Mouse (Mus musculus): ENCODE data around the gene Faap100.

The Faap100 gene

GRCm38 (mm10) chr11:120378611-120379540, at the start of gene Faap100:
Gene Faap100 (minus strand): TSS chr11:120378764.
- peak; percentile 61; the same call in 1 of the 2 replicates for TF ChIP-seq GATA4 (IDR thresholded peaks at IDR 0.05; ENCODE audit: insufficient replicate concordance, low read length)

GRCm38 (mm10) chr11:120426727-120427126, 48.2 kb upstream of the Faap100 start:
- TF ChIP-seq GATA4 (IDR thresholded peaks at IDR 0.05; ENCODE audit: insufficient replicate concordance, low read length) = no peak

DNA sequence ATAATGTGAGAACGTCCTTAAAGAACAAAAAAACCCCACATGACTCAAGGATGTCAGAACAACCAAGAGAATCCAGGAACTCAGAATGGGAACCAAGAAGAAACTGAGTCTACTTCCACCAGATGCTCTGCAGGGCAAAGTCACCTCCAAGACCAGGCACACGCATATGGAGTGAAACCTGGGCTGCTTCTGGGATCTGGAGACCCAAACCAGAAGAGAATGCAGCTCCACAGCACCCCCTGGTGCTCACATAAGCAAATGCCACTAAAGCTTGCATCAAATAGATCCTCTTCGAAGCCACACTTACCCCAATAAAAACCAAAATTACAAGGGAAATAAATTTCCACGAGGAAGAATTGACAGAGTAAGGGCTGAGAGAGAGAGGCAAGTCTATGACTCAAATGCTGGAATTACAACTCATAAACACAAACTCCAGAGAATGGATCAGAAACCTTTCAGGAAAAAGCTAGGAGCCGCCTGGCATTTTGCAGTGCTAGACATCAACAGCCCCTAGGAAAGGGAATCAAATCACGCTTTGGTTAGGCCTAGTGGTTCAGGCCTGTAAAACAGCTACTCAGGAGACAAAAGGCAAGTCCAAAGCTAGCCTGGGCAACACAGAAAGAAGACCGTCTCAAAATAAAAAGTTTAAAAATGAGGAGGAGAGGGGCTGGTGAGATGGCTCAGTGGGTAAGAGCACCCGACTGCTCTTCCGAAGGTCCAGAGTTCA, 45.2 kb upstream of the Faap100 start:
- TF ChIP-seq GATA4 (IDR thresholded peaks at IDR 0.05; ENCODE audit: insufficient replicate concordance, low read length) = no peak

GRCm38 (mm10) chr11:120422651-120423568, 44.3 kb upstream of the Faap100 start:
- TF ChIP-seq GATA4 (IDR thresholded peaks at IDR 0.05; ENCODE audit: insufficient replicate concordance, low read length) = no peak

- TF ChIP-seq GATA4 (IDR thresholded peaks at IDR 0.05; ENCODE audit: insufficient replicate concordance, low read length) = no peak
These were observed 40.0 kb upstream of the Faap100 start for GRCm38 (mm10) chr11:120418592-120418991.

GRCm38 (mm10) chr11:120417852-120418251, 39.3 kb upstream of the Faap100 start:
- no peak for TF ChIP-seq GATA4 (IDR thresholded peaks at IDR 0.05; ENCODE audit: insufficient replicate concordance, low read length)

GRCm38 (mm10) chr11:120406445-120406844, 27.9 kb upstream of the Faap100 start:
- TF ChIP-seq GATA4 (IDR thresholded peaks at IDR 0.05; ENCODE audit: insufficient replicate concordance, low read length) = no peak

DNA sequence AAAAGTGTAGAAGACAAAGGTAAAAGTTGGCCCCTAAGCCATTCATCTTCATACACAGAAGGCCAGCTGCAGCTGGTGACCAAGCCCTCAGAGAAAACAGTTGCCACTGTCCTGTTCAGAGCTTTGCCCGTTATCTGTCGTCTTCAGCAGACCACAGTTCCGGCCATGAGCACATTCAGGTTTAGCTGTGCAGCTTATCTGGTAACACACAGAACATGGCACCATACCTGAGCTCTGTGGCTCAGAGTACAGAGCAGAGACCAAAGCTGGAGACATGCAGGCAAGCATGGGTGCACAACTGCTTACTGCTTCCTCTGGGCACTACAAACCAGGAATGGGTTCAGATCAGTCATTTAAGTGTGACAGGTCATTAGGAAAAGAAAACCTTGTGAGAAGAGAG, 27.3 kb upstream of the Faap100 start:
- no peak for TF ChIP-seq GATA4 (IDR thresholded peaks at IDR 0.05; ENCODE audit: insufficient replicate concordance, low read length)

DNA sequence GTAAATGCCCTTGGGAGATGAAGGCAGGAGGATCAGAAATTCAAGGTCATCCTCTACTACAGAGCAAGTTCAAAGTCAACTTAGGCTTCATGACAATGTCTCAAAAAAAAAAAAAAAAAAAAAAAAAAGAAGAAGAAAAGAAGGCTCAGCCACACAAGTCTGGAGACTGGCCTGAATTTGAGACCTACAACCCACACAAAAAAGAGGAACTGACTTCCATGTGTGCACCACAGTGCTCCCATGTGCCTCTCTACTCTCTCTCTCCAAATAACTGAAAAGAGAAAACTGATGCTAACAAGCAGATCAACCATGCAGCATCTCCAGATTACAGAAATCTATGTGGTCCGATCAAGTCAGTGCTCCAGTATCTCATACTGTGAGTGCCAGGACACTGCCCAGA, 26.2 kb upstream of the Faap100 start:
- no peak for TF ChIP-seq GATA4 (IDR thresholded peaks at IDR 0.05; ENCODE audit: insufficient replicate concordance, low read length)

DNA sequence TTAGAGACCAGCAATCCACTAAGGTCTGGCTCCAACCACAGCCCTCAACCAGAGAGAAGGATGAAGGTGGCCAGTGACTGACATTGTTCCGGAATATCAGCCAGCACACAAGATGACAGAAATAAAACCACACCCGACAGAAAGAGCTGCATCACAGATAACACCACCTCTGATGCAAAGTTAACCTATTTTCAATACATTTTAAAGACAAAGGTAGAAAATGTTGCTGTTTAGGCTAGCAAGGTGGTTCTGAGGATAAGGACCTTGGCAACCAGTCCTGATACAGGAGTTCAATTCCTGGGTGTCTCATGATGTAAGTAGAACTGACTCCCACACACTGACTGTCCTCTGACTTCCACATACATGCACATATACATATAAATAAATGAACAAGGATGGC, 20.8 kb upstream of the Faap100 start:
- no peak for TF ChIP-seq GATA4 (IDR thresholded peaks at IDR 0.05; ENCODE audit: insufficient replicate concordance, low read length)

DNA sequence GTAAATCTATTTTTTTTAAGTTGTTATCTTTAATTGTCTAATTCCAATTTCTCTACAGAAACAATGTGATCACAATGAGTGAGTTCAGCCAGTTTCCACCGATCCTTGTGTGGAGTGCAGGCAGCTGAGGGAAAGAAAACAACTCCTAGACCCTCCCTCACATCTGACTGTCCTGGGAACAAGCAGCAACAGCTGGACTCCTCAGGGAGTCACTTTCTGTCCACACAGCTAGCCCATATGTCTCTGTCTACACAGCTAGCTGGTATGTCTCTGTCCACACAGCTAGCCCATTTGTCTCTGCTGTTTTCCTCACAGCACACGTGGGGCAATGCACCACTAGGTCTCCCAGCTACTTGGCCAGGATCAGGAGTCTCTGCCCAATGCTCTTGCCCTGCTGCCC, 19.0 kb upstream of the Faap100 start:
- no peak for TF ChIP-seq GATA4 (IDR thresholded peaks at IDR 0.05; ENCODE audit: insufficient replicate concordance, low read length)

GRCm38 (mm10) chr11:120395661-120396060, 17.1 kb upstream of the Faap100 start:
- TF ChIP-seq GATA4 (IDR thresholded peaks at IDR 0.05; ENCODE audit: insufficient replicate concordance, low read length) = no peak

GRCm38 (mm10) chr11:120388580-120388979, 10.0 kb upstream of the Faap100 start:
- TF ChIP-seq GATA4 (IDR thresholded peaks at IDR 0.05; ENCODE audit: insufficient replicate concordance, low read length) = no peak

GRCm38 (mm10) chr11:120387157-120387556, 8.6 kb upstream of the Faap100 start:
- TF ChIP-seq GATA4 (IDR thresholded peaks at IDR 0.05; ENCODE audit: insufficient replicate concordance, low read length) = no peak

DNA sequence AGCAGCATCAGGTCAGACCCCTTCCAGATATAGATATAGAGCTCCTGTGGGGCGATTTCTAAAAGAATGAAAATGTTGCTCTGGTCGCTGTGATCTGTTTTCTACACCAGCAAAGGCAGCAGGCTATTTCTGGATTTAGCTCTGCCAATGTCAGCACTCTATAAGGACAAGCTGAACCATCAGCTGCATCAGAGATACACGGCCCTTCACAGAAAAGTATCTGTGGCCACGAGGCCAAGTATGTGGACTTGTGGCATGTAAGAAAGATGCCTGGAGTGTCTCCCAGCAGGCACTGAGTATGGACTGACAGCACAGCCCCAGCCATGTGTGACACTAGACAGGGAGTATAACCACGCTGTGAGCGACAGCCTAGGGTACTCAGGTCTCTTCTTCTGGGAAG, 8.1 kb upstream of the Faap100 start:
- TF ChIP-seq GATA4 (IDR thresholded peaks at IDR 0.05; ENCODE audit: insufficient replicate concordance, low read length) = no peak

Measured in liver, adult (tissue).